Mouse (Mus musculus) heart, embryonic 14.5 days (tissue): ENCODE data around the gene Pdgfra. TPM values are rescaled to one million over a fixed set of nuclear protein-coding genes. Genes with fewer than 3 reads are reported as not detected.

ENCODE experiments used
- ATAC-seq: fragments of 200-750 bp; cut with Nextera tagmentation; 2 replicates; pipeline ENCODE4 v1.8.0; 2017; ENCODE audit warnings: low read depth, moderate TSS enrichment; ENCODE audit not compliant: insufficient number of reproducible peaks, insufficient read depth, low FRiP score
- H3K27ac ChIP-seq, 2 experiments: fragments of 200-500 bp in 1 of 2; fragments of 300-500 bp in 1 of 2; sonication (generic) in 1 of 2; replicated peaks in 1 of 2; 2 replicates each; pipeline ENCODE4 v1.5.1; 2012 to 2014; ENCODE audit warnings: low read depth in 2 of 2, low read length in 2 of 2, control low read depth in 1 of 2, mild to moderate bottlenecking in 1 of 2, mixed read lengths in 1 of 2; ENCODE audit not compliant: control insufficient read depth in 1 of 2, insufficient read depth in 1 of 2
- H3K27me3 ChIP-seq: fragments of 300-500 bp; sonication (generic); 2 replicates; pipeline ENCODE4 v1.6.1; 2014; ENCODE audit warnings: mild to moderate bottlenecking, low read length, control low read depth; ENCODE audit not compliant: control insufficient read depth, insufficient read depth
- H3K36me3 ChIP-seq: fragments of 300-500 bp; sonication (generic); 2 replicates; pipeline ENCODE4 v1.6.1; 2014; ENCODE audit warnings: mild to moderate bottlenecking, control low read depth, low read length, mixed read lengths; ENCODE audit not compliant: control insufficient read depth, insufficient read depth
- H3K4me1 ChIP-seq, 2 experiments: fragments of 200-500 bp in 1 of 2; fragments of 300-500 bp in 1 of 2; sonication (generic) in 1 of 2; 2 replicates each; pipeline ENCODE4 v1.6.1; 2012 to 2014; ENCODE audit warnings: low read length in 2 of 2, control low read depth in 1 of 2, mixed read lengths in 1 of 2; ENCODE audit not compliant: control insufficient read depth in 2 of 2, insufficient read depth in 2 of 2
- H3K4me2 ChIP-seq: fragments of 300-500 bp; sonication (generic); 2 replicates; pipeline ENCODE4 v1.6.1; 2014; ENCODE audit warnings: mild to moderate bottlenecking, low read length
- H3K4me3 ChIP-seq, 2 experiments: fragments of 200-500 bp in 1 of 2; fragments of 300-500 bp in 1 of 2; sonication (generic) in 1 of 2; 2 replicates each; pipeline ENCODE4 v1.5.1; 2012 to 2014; ENCODE audit warnings: low read length in 2 of 2, mild to moderate bottlenecking in 2 of 2, control low read depth in 1 of 2, low read depth in 1 of 2, moderate library complexity in 1 of 2; ENCODE audit not compliant: control insufficient read depth in 1 of 2, insufficient read depth in 1 of 2
- H3K9ac ChIP-seq: fragments of 300-500 bp; sonication (generic); 2 replicates; pipeline ENCODE4 v1.6.1; 2014; ENCODE audit warnings: mild to moderate bottlenecking, low read length
- H3K9me3 ChIP-seq: fragments of 300-500 bp; sonication (generic); 2 replicates; pipeline ENCODE4 v1.6.1; 2016; ENCODE audit warnings: low read length, control low read depth; ENCODE audit not compliant: control insufficient read depth
- WGBS: fragments of 180-500 bp; shearing (Covaris S2); extraction: QIAGEN DNeasy Blood & Tissue Kit; methylation state at CpG from one replicate; pipeline ENCODE4 v1.1.7; 2014; 5-methylcytosine and 5-hydroxymethylcytosine counted together
- polyA plus RNA-seq: library from polyadenylated mRNA; unstranded; fragments of >200 nt; fragmentation: Nextera tagmentation; extraction: Ambion mirVana; gene quantifications from 2 replicates; pipeline ENCODE4 v1.2.1, GENCODE M21; 2014

Pdgfra gene
- polyA plus RNA-seq, 1 experiment from 2014 or later, result 24.5 TPM

DNA sequence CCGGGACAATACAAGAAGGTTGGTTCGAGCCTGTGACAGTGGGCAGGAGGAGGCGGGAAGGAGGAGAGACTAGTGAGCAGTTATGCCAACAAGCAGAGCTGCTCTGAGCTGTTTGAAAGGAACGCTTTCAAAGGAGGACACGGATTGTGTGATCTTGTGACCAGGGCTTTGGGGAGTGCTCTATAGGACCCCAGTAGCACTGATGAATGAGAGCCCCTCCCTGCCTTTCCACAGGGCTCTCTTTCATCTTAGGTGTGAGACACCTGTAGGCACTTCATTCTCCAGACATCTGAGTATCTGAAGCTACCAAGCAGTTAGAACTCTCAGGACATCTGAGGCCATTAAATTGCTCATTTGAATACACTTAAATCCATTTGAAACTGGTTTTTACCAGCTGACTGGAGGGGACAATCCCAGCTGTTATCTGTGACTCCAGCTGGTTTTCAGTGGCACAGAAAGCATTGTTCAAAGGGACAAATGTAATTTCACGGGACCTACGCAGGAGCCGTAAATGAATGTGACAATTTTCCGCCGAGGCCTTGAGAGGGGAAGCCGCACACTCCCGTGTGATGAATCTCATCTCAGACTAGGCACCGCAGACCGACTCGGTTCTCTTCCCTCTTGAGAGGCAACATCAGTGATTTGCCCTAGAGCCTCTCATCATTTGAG lies 37.4 kb downstream of the Pdgfra start:
- Histone ChIP-seq H3K27ac (no peak overlapping the region), H3K36me3 (peaks cover 48% of the 10 kb centered on the region), H3K4me2 (no peak overlapping the region), H3K4me3 (no peak overlapping the region), H3K9me3 (no peaks in the 10 kb centered on the region), H3K9ac (no peak overlapping the region), H3K4me1 (peaks cover 3 to 4% of the 10 kb centered on the region in 2 experiments; a peak in 3 of 4 replicates), H3K27me3 (no peaks in the 10 kb centered on the region)
- WGBS, result 83% methylated on average over 15 of the region's 15 CpGs
- ATAC-seq, result no peak

DNA sequence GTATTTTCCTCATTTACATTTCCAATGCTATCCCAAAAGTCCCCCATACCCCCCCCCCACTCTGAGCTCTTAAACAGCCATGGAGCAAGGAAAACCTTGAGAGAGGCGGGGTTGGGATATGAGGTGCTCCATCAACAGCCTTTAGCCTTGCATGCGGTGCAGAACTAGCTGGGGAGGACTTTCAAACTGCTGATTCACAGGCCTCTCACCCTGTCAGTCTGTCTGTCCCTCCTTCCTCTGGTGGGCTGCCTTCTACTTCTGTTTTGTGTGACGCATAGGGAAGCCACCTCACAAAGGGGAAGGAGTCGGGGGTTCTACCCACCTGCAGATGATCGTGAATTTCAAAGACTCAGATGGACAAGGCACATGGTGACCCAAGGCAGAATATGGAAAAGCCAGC lies 41.0 kb downstream of the Pdgfra start:
- 90% methylated on average over 5 of the region's 5 CpGs for WGBS
- Histone ChIP-seq H3K4me3 (no peak overlapping the region), H3K4me2 (no peak overlapping the region), H3K4me1 (no peaks in the 10 kb centered on the region), H3K9ac (no peak overlapping the region), H3K9me3 (no peaks in the 10 kb centered on the region), H3K27me3 (no peaks in the 10 kb centered on the region), H3K36me3 (peaks cover 38% of the 10 kb centered on the region; the same call in 1 of the 2 replicates), H3K27ac (no peak overlapping the region)
- no peak for ATAC-seq

DNA sequence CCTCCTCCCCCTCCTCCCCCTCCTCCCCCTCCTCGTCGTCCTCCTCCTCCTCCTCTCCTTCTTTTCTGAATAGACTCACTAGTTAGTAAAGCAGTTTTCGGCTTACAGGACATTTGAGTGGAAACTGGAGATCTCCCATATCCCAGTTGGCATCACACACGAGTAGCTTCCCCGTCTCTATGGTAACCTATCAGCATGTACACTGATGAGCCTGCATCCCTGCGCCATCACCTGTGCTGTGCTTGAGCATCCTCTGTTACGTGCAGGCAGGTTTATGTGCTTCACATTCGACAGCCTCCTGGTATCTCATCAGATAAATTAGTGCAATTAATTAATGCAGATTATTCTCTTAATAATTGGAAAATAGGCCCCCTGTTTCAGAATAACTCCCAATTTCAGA lies 46.3 kb downstream of the Pdgfra start:
- Histone ChIP-seq H3K27me3 (no peaks in the 10 kb centered on the region), H3K36me3 (peaks cover 13% of the 10 kb centered on the region; the same call in 1 of the 2 replicates), H3K4me2 (no peak overlapping the region), H3K4me1 (no peaks in the 10 kb centered on the region), H3K9ac (no peak overlapping the region), H3K4me3 (no peak overlapping the region), H3K27ac (no peak overlapping the region), H3K9me3 (no peaks in the 10 kb centered on the region)
- ATAC-seq, result no peak
- 73% methylated on average over 8 of the region's 8 CpGs for WGBS

DNA sequence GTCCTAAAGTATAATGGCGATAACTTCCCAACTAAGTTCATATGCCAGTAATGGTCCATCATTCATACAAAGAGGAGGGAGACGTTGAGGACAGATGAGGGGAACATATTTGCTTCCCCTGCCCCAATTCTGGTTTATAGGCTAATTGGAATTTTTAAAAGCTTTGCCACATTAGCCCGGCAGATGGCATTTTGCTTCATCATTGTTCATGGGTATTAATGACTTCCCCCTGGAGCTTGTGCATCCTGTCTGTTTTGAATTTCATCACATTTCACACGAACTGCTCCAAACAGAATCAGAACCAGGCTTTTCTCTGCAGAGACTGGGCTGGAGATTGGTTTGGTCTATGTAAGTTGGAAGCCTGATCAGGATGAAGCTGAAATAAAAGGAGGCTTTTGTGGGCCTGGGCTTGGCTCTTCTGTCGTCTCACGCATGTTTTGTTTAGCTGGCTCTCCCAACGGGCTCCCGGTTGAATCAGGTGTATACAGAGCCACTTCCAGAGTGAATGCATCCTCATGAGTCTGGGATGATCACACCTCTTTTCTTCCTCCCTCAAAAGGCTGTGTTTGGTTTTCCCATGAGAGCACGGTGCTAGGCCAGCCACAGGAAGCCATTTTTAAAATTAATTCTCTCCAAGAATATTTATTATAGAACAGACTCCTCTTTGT lies 47.7 kb downstream of the Pdgfra start:
- H3K4me2 ChIP-seq, result no peak overlapping the region
- H3K4me1 ChIP-seq, result no peaks in the 10 kb centered on the region
- no peak overlapping the region for H3K27ac ChIP-seq
- peaks cover 7% of the 10 kb centered on the region; the same call in 1 of the 2 replicates for H3K36me3 ChIP-seq
- 81% methylated on average over 9 of the region's 9 CpGs for WGBS
- H3K4me3 ChIP-seq, result no peak overlapping the region
- no peak for ATAC-seq
- H3K9me3 ChIP-seq, result no peaks in the 10 kb centered on the region
- H3K27me3 ChIP-seq, result no peaks in the 10 kb centered on the region
- no peak overlapping the region for H3K9ac ChIP-seq

DNA sequence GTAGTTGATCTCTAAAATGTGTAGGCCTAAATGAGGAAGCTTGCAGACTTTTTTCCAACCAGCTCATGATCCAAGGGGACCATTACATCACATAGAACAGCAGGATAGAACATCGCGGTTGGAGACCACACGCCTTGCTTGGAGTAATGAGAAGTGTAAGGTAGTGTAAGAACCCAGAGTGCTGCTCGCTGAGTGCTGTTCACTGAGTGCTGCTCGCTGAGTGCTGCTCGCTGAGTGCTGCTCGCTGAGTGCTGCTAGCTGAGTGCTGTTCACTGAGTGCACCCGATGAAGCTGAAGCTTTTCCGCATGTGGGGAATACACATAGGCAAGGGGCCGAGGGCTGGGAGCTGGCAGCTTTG lies 48.3 kb downstream of the Pdgfra start:
- H3K4me2 ChIP-seq, result no peak overlapping the region
- WGBS, result 89% methylated on average over 10 of the region's 10 CpGs
- no peak overlapping the region for H3K4me3 ChIP-seq
- H3K9me3 ChIP-seq, result no peaks in the 10 kb centered on the region
- ATAC-seq, result no peak
- no peak overlapping the region for H3K27ac ChIP-seq
- no peaks in the 10 kb centered on the region for H3K27me3 ChIP-seq
- H3K9ac ChIP-seq, result no peak overlapping the region
- peaks cover 1% of the 10 kb centered on the region; the same call in 1 of the 2 replicates for H3K36me3 ChIP-seq
- no peaks in the 10 kb centered on the region for H3K4me1 ChIP-seq

DNA sequence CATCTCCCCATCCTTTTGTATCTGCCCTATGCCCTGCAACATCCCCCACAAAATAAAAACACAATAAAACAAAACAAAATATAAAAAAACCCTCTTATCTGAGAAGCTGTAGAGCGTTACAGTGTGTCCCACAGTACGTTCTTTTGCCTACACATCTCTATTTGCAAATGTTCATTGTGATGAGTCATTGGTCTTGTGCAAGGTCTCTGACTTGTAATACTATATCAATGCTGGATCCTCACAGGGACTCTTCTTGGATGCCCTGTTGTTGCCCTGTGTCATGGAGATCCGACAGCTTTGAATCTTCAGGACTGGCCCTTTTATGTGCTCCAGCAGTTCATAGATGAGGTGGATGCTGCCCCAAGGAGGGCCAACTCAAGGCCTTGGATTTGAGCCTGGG lies 55.8 kb downstream of the Pdgfra start:
- H3K27ac ChIP-seq, result no peak overlapping the region
- no peaks in the 10 kb centered on the region for H3K27me3 ChIP-seq
- no peaks in the 10 kb centered on the region for H3K4me1 ChIP-seq
- H3K9ac ChIP-seq, result no peak overlapping the region
- no peaks in the 10 kb centered on the region for H3K36me3 ChIP-seq
- 80% methylated on average over 3 of the region's 3 CpGs for WGBS
- no peaks in the 10 kb centered on the region for H3K9me3 ChIP-seq
- H3K4me2 ChIP-seq, result no peak overlapping the region
- no peak overlapping the region for H3K4me3 ChIP-seq
- no peak for ATAC-seq

DNA sequence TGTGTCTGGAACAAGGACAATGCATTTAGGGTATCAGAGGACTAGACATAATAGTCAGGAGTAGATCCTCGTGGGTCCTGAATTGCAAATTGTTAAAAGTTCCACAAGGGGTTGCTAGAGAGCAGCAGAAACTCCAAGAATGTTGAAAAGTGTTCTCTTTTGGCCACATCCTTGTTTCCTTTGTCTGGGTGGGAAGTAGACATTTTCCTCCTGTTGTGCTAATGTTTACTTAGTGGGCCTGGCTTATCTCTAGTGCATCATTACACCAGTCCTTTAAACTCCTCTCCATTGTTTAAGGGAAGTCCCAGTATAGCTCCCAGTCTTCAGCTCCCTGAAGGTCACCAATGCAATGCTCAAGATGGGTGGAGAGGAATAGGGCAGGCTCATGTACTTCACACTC lies 57.9 kb downstream of the Pdgfra start:
- Histone ChIP-seq H3K9ac (no peak overlapping the region), H3K4me2 (no peak overlapping the region), H3K27ac (no peak overlapping the region), H3K4me1 (no peaks in the 10 kb centered on the region), H3K27me3 (no peaks in the 10 kb centered on the region), H3K36me3 (no peaks in the 10 kb centered on the region), H3K9me3 (no peaks in the 10 kb centered on the region), H3K4me3 (no peak overlapping the region)
- ATAC-seq, result no peak
- 17% methylated on average over 1 of the region's 1 CpGs for WGBS

DNA sequence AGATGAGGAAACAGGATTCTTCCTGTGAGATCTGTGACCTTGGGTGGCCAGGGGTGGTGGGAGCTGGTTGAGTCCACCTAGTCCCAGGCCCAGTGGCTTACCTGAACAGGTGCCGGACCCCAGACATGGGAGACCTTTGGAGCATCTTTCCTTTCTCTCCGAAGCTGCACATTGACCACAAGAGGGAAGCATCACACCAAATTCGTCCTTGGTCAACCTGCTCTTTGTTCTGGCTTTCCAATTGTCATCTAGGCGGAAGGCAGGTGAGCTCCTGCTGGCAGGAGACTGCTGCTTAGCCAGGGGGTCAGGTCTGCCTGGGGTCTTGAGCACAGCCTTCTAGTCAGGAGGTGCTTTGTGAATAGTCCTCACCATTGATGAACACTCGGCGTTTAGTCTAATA lies 62.4 kb downstream of the Pdgfra start:
- H3K9ac ChIP-seq, result no peak overlapping the region
- H3K4me1 ChIP-seq, result no peaks in the 10 kb centered on the region
- H3K9me3 ChIP-seq, result no peaks in the 10 kb centered on the region
- ATAC-seq, result no peak
- WGBS, result 50% methylated on average over 6 of the region's 6 CpGs
- H3K27ac ChIP-seq, result no peak overlapping the region
- no peaks in the 10 kb centered on the region for H3K36me3 ChIP-seq
- no peak overlapping the region for H3K4me2 ChIP-seq
- H3K27me3 ChIP-seq, result no peaks in the 10 kb centered on the region
- H3K4me3 ChIP-seq, result no peak overlapping the region
